Mouse (Mus musculus) B cell, adult 2 months (primary cell): Measurements from ENCODE around the gene Kifc3.
"Not testable (repeated sequence)": the region's sequence is repeated elsewhere in the genome, so short reads cannot be mapped to it uniquely, and the experiment has no call there.

ENCODE experiments used
- DNase-seq, 2 experiments: peaks; one replicate each; pipeline ENCODE4 v3.0.0; 2022

The Kifc3 gene

DNA sequence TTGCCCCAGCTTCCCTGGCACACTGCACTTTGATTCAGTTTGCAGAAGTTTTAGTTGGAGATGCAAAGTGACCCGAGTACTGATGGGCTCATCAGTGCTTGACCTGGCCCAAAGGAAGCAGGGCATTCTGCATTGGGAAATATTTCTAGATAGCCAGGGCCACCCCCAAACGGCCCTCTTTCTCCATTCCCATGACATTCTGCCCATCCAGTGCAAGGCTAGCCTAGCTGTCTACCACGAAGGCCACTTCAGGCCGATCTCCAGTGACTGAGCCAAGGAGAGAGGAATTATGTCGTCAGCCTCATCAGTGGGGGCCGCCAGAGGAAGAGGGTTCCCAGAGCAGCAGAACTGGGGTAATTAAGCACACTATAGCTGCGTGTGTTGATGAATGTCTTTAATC, 1.1 kb downstream of the Kifc3 start:
- no peak for DNase-seq

DNA sequence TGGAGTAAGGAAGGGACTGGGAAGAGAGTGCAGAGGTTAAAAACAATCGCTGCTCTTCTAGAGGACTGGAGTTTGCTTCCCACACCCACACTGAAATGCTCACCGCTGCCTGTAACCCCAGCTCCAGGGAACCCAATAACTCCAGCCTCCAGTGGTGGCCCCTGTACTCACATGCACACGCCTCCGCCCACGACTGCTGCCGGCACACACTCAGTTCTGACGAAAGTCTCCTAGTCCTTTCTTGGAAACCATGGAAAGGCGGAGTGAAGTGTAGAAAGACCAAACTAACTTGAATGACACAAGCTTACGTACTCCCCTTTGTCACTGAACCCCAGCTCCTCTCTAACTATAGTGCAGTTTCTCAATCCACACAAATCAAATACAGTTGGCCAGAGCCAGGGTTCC, 2.6 kb downstream of the Kifc3 start:
- no peak for DNase-seq

DNA sequence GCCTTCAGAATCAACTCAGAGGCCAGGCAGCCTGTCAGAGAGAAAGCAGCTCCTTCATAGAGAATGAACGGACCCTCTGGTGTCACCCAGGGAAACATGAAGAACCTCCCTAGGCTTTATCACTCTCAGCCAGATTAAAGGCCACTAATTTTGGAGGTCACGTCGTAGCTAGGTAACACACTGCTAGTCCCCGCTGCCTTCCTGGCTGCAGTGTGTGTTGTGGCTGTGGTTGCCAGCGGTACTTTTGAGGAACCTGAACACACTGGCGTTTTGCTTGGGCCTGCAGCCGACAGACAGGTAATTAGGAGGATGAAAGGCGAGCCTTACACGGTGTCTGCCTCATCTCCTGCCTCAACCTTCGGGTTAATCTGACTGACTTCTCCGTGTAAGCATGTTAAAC, 6.9 kb downstream of the Kifc3 start:
- no peak for DNase-seq

DNA sequence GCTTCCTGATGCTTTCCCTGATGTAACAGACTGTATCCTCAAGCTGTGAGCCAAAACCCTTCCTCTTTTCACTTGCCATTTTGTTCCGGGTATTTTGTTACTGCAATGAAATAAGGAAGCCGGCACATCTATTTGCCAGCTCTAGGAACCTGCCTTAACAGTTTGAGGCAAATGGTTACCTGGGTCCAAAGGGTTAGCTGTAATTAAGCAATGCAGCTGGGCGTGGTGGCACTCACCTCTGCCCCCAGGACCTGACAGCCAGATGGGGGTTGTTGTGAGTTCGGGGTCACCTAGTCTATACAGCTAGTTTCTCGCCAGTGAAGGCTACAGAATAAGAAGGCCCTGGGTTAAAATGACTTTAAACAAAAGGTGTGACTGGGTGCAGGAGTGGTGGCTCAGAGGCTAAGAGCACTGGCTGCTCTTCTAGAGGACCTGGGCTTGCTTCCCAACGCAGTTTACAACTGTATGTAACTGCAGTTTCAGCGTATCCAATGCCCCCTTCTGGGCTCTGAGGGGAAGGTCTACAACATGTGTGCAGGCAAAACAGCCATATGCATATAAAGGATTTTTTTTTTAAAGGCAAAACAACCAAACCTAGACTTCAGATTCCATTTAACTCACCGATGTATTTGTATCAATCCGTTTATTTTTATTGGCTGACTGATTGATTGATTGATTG, 11.0 kb downstream of the Kifc3 start:
- no peak for DNase-seq

DNA sequence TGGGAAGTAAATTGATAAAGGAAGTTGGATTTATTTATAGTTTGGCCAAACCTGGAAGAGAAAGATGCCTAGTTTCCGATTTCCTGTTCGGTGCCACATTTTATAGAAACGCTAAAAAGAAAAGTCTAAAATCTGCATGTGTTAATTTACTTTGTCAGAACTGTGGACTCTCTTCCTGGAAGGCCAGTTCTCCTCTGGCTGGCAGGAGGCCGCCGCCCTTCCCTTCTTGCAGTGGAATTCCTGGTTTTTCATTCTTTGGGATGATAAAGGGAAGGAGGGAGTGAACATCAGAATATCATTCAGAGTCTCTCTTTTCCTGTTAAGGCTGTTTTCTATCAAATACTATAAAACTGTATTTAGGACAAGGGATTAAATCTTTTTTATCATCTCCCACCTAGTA, 15.0 kb downstream of the Kifc3 start:
- DNase-seq: no peak

DNA sequence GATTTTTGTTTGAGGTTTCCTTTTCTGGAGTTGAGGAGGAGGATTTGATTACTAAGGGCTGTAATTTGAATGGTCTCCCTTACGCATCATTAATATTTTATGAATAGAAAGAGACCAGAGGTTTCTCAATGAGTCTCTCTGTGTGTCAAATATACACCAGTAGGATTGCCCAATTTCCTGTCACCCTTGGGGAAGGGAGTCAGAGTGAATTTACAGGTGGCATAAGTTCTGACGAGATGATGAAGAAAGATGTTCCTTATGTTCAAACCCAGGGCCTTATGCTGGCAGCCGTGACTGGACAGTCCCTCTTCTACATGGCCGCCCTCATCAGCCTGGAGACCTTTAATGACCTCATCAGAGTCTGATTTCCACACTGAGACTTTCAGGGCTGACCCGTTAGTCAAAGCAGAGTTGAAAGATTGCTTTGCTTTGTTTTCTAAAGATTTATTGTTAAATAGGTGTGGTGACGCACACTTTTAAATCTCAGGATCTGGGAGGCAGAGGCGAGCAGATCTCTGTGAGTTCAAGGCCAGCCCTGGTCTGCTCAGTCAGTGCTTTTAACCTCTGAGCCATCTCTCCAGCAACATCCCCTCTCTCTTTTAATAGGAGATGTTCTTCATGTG, 16.6 kb downstream of the Kifc3 start:
- no peak for DNase-seq

DNA sequence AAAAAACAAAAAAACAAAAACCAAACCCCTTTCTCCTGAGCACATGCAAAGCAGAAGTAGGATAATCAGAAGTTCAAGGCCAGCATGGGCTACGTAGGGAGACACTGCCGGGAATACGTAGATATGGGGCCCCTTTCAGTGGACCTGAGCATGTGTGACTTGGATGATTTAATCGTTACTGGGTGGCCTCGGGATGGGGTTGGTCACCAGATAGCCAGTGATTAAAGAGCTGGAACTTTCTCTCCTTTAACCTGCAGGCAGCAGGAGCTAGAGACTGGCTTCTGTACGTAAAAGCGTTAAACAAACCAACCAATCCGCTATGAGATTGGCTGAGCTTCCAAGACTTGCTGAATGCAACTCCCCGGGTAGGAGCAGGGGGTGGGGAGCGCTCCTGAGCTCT, 17.5 kb downstream of the Kifc3 start:
- no peak for DNase-seq

DNA sequence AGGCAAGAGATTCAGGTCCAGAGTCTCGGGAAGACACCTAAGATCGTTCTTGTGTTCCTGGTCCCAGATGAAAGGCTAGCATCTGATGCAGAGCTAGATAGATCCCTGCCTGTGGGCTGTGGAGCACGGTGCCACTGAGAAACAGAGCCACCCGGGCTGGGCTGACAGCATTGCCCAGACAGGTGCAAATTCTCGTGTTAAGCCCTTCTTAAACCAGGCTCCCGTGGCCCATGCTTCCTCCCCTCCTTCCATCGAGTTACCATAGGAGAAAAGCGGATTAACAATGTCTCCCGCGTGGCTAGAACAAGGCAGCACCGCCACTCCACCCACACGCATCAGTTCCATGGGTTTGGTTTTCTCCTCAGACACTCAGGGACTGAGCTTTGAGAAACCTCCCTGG, 18.4 kb downstream of the Kifc3 start:
- no peak for DNase-seq

DNA sequence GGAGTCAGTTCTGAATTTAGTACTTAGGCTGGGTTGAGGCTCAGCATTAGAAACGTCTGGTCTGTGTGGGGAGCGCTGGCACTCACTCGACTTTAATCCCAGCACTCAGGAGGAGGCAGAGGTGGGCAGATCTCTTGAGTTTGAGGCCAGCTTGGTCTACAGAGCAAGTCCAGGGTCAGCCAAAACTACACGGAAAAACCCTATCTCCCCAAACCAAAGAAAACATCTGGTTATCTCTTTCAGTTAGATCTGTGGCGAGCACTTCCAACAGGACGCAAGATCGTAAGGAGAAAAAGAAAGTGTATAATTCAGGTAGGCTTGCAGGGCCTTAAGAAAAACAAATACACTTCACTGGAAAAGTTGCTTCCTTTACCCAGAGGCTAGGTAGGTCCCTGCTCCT, 20.8 kb downstream of the Kifc3 start:
- DNase-seq: no peak

DNA sequence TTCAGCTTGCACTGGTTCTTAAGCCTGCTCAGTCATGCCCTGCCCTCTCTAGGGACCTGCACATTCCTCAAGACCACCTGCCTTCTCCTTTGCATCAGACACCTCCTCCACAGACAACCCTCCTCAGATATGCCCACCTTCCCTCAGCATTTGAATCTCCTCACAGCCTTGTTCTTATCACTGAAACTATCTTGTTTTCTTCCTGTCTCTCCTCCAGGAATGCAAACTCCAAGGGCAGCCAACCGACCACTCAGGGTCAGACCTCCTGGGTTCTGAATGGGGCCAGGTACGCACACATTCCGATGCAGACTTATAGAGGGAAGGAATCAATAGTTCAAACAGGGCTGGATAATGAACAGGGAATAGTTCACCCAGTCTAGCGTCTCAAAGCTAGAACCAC, 24.4 kb downstream of the Kifc3 start:
- DNase-seq: no peak

DNA sequence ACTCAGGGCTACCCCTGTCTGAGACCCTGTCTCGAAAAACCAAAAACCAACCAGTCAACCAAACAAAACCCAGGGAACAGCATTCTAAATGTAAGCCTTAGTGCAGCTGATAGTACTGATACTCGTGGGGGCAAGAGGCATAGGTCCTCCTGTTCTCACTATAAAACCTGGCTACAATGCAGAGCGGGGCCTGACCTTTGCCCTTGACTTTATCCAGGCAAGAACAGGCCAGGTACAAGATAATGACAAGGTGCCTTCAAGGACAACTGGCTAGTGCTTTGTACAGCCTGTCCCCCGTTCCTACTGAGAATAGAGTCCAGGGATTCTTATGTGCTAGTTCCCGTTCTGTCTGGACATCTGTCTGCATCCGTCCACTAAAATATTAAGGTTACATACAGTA, 25.6 kb downstream of the Kifc3 start:
- DNase-seq: no peak

DNA sequence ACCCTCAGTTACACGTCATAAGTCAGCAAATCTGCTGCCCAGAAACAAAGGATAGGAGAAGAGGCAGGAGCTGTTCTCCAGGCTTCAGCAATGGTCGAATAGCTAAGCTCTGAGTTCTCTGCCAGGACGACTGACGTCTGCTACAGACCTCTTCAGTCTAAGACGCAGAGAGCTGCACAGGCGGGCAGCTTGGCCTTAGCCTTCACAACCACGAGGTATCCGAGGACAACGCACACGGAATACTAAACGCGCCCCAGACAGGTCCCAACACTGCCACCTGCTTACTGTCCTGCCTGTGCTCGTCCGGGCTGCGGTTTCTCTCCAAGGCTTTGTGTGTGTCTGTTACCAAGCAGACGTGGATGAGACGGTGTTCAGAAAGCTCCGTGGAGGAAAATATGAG, 26.8 kb downstream of the Kifc3 start:
- DNase-seq: no peak

DNA sequence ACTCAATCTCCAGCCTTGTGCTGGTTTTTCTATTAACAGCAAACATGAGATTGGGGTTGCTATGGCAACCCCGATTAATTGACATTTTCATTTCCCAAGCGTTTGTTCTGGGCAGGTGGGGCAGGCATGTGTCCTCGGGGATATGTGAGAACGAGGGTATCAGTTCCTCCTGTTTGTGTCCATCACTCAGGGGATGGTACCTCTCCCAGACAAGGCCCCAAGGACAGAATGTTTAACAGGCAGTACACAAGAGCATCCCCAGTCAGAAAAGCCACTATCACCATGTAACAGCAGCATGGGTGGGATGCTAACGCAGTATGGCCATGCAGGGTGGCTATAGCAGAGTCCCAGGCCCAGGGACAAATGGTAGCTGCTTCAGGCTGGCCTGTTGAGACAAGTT, 27.3 kb downstream of the Kifc3 start:
- DNase-seq: no peak

DNA sequence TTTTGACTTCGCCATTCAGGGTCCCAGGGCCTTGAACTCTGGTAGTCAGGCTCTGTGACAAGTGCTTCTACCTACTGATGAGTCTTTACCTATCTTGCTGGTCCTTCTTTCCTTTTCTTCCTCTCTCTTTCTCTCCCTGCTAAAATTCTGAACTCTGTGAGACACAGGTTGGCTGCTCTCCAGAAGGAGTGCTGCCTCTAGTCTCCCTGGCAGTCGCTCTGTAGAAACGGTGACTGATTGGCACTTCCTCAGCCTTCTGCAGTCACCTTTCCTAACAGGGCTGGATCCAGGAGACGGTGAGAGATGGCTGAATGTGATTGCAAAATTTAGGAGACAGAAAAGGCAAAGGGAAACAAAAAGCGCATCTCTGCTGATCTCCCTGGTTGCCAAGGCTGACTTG, 30.2 kb downstream of the Kifc3 start:
- DNase-seq: no peak

DNA sequence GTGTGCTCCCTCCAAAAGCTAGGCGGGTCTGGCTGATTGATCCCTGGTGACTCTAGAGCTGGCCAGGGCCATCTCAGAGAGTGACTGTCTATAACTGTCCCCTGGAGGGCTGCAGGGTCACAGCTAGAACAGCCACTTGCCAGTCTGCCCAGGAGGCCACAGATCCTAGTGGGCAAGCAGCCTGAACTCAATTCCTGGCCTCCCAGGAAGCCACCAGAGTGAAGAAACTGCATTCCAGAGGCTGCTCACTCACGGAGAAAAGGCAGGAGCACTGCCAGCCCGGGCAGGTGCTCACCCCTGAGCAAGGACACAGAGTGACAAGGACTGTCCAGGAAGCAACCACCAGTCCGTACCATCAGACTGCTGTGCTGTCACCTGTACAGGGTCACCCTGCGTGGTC, 34.9 kb downstream of the Kifc3 start:
- no peak for DNase-seq

DNA sequence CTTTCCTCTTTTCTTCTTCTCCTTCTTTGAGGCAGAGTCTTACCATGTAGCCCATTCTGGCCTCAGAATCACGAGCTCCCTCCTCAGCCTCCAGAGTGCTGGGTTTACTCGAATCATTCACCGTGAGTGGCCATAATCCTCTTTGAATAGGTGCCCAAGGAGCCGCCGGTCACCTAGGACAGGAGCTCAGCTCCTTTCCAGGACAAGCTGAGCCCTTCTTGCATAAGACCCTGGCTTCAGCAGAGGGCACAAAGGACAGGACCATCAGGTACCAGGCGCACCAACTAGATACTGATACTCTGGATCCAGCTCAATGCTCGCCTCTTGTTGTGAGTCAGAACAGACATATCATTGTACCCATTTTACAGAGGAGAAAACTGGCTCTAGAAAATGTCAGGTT, 36.2 kb downstream of the Kifc3 start:
- no peak for DNase-seq

DNA sequence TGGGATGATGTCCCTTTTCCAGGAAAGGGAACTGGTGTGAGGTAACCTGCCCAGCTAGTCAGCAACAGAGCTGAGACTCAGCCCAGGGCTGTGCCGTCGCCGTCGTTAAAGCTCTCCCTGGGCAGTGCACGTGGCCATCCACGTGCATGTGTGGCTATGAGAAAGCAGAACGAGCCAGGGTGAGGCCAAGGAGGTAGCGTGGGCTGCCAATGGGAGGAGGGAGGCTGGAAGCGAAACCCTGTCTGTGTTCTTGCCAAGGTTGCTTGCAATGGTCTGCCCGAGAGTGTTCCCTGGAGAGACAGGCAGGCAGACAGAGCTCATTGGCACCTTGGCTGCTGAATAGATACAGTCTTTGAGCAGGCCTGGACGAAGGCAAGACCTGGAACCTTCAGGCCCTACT, 36.7 kb downstream of the Kifc3 start:
- no peak for DNase-seq

DNA sequence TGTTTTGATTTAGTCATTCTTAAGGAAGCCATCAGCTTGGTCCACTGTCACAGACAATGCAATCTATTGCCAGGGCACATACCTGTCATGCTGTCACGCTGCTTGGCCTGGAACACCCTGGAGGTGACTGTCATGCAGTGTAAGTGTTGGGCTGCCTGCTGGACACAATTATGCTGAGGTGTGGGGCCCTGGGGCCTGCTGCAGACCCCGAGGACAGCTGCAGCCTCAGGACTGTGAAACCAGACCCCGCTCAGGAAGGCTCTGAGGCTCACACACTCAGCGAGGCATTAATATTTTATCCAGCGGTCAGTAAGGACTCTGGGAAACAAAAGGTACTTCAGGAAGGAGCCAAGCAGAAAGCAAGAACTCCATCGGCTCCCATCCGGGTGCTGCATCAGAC, 38.1 kb downstream of the Kifc3 start:
- DNase-seq: no peak

DNA sequence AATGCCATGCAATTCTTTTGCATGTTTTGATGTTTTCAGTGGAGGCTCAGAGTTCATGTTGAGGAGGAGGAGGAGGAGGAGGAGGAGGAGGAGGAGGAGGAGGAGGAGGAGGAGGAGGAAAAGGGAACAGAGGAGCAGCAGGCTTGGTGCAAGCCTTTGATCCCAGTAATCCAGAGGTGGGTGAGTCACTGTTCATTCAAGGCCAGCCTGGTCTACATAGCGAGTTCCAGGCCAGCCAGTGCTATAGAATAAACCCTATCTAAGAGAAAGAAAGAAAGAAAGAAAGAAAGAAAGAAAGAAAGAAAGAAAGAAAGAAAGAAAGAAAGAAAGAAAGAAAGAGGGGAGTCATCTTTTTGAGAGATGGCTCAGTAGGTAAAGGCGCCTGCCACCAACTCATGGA, 38.6 kb downstream of the Kifc3 start:
- not testable (repeated sequence) for DNase-seq

DNA sequence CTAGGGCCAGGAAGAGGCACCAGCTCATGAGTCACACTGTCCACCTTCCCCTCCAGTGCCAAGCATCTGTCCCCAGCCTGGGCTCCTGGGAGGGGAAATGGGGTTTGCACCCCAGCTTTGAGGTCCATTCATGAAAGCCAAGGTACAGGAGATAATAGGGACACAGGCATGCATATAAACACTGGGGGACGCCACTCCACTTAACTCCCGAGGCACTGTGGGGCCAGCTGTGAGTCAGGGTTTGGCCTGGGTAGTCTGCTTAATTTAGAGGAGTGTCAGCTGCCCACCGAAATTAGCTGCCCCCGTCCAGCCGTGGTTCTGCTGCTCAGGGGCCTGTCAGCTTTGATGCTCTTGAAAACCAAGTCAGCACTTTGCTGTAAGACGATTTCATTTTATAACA, 39.8 kb downstream of the Kifc3 start:
- no peak for DNase-seq

DNA sequence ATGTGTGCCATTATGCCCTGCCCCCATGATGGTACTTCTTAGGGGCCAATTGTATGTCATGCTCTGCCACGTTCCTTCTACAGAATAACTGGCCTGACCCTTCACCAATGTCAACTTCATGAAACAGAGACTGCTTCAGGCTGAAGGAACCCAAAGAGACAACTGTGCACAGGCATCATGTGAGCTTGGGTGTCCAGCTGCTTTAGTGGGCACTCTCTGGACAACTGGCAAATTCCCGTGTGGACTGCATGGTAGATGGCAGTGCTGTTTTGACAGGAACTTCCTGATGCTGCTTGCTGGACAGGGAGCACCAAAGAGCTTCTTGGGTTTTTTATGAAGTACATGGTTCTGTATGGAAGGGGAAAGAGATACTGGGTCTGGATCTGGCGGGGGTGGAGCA, 43.3 kb downstream of the Kifc3 start:
- DNase-seq: no peak

DNA sequence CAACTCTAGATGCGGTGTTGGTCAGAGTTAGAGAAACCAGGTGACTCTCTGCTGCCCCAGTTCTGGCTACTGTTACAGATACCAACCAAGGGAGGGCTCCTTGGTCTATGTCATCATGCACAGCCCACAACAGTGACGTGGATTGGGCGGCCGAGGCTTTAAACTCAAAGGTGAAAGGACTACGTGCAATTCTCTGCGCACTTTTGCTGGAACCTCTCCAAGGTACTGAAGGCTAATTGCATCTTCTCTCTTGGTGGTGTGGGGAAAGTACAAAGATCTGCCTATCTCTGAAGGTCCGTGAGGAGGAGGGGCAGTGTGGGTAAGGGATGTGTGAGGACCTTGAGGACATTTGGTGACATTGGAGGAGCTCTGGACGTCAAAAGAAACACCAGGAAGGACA, 44.0 kb downstream of the Kifc3 start:
- DNase-seq: no peak

DNA sequence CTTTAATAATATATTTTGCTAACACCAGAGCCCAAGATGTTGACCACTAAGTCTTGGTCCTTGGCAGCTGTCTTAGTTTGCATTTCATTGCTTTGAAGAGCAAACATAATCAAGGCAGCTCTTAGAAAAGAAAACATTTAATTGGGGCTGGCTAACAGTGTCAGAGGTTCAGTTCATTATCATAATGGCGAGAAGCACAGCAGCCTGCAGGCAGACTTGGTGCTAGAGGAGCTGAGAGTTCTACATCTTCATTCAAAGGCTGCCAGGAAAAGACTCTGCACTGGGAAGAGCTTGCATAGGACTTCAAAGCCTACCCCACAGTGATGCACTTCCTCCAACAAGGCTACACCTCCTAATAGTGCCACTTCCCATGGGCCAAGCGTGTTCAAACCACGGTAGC, 45.5 kb downstream of the Kifc3 start:
- no peak for DNase-seq

DNA sequence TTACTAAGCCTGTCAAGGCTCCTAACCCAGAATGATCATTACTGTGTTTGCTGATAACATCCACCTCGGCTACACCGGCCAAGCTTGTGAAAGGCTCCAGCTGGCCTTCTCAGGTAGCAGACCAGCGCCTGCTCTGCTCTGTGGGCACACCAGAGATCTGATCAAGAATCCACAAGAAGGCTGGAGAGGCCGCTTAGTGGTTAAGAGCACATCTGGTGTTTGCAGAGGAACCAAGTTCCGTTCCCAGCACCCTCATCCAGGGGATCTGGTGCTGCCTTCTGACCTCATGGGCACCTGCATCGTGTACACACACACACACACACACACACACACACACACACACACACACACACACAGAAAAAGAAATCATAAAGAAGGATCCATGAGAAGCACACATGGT, 46.5 kb downstream of the Kifc3 start:
- no peak for DNase-seq

DNA sequence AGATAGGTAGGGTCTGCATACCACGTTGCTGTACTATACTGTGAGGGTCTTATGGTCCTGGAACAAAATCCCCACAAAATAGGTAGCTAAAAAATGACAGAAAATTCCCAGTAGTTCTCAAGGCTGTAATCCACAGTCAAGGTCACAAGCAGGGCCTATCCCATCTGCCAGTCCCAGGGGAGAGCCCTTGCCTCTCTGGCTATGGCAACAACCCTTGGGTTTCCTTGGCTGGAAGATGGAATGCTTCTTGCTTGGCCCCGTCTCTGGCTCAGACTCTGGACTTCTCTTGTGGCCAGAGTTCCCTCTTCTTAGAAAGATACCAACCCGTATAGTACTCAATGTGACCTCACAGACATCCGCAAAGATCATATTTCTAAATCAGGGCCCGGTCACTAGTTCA, 47.3 kb downstream of the Kifc3 start:
- no peak for DNase-seq
